12 mouse cellular contexts compared by ENCODE assay signal in genomic region chrX:58033521-58033920, GRCm38 (mm10). TPM values are rescaled to one million over a fixed set of nuclear protein-coding genes. Genes with fewer than 3 reads are reported as not detected.
A peak's percentile ranks its signal among the peaks of the same experiment; 100 is the strongest.
DNase-seq lines count a peak whose midpoint lies in the region; ATAC-seq and TF ChIP-seq lines count a peak whose summit lies in the region.
"Had no signal": no experiment of that assay in that cellular context is flagged by ENCODE, and none has a peak within 500 bp of the region (broad histone marks: within the 10 kb centered on the region; RNA-seq: fewer than 3 reads in every experiment).

No protein-coding gene starts in this region.

- 20% methylated on average over 22 of the region's 22 CpGs for WGBS in forebrain, postnatal 0 days
- 22% methylated on average over 22 of the region's 22 CpGs for WGBS in limb, embryonic 15.5 days

- ATAC-seq in forebrain, postnatal 0 days = no peak
- ATAC-seq in limb, embryonic 15.5 days (ENCODE audit: insufficient number of reproducible peaks, low FRiP score, low TSS enrichment, low read depth) = no peak

- no peaks in the 10 kb centered on the region for H3K9me3 ChIP-seq in forebrain, postnatal 0 days (ENCODE audit: low read length)
- no peaks in the 10 kb centered on the region for H3K9me3 ChIP-seq in limb, embryonic 15.5 days

- H3K36me3 ChIP-seq in testis, adult 2 months (ENCODE audit: control insufficient read depth, insufficient read depth, low read length) = no peaks in the 10 kb centered on the region
- H3K36me3 ChIP-seq in forebrain, postnatal 0 days (ENCODE audit: insufficient read depth) = no peaks in the 10 kb centered on the region
- no peaks in the 10 kb centered on the region for H3K36me3 ChIP-seq in limb, embryonic 15.5 days

- peak overlapping the region; percentile 35 for H3K4me3 ChIP-seq in testis, adult 2 months (ENCODE audit: control insufficient read depth, low read depth, low read length)
- H3K4me3 ChIP-seq in forebrain, postnatal 0 days (ENCODE audit: low read depth, low read length) = peak overlapping the region; percentile 35
- H3K4me3 ChIP-seq in limb, embryonic 15.5 days = peak overlapping the region; percentile 45

- peaks cover 14% of the 10 kb centered on the region for H3K4me1 ChIP-seq in testis, adult 2 months (ENCODE audit: control insufficient read depth, insufficient read depth, low read length)
- H3K4me1 ChIP-seq in forebrain, postnatal 0 days (ENCODE audit: insufficient read depth) = no peaks in the 10 kb centered on the region
- H3K4me1 ChIP-seq in limb, embryonic 15.5 days = peaks cover 14% of the 10 kb centered on the region; the same call in 1 of the 2 replicates

- no peak for TF ChIP-seq POLR2A in testis, adult 2 months (IDR thresholded peaks at IDR 0.05; ENCODE audit: control insufficient read depth, low read depth, low read length)

- H3K27ac ChIP-seq in testis, adult 2 months (ENCODE audit: control insufficient read depth, insufficient read depth, low read depth, low read length) = no peak overlapping the region
- H3K27ac ChIP-seq in forebrain, postnatal 0 days (ENCODE audit: low read depth, low read length) = no peak overlapping the region
- H3K27ac ChIP-seq in limb, embryonic 15.5 days = no peak overlapping the region
- H3K27ac ChIP-seq: left cerebral cortex, adult 2 months had no signal

- H3K9ac ChIP-seq in forebrain, postnatal 0 days = 0 out of 2 replicates have a peak overlapping the region, but pooled peaks have one; percentile 18
- H3K9ac ChIP-seq in limb, embryonic 15.5 days = no peak overlapping the region

- H3K4me2 ChIP-seq in forebrain, postnatal 0 days (ENCODE audit: low read depth) = peak overlapping the region; percentile 17
- no peak overlapping the region for H3K4me2 ChIP-seq in limb, embryonic 15.5 days

- no peak for TF ChIP-seq CTCF in testis, adult 2 months (IDR thresholded peaks at IDR 0.05; ENCODE audit: control insufficient read depth, insufficient read depth, insufficient replicate concordance, low read depth, low read length)
- no peak for TF ChIP-seq CTCF in forebrain, postnatal 0 days (IDR thresholded peaks at IDR 0.05; ENCODE audit: low read depth)

- H3K27me3 ChIP-seq in testis, adult 2 months (ENCODE audit: control insufficient read depth, insufficient read depth, low read length) = no peaks in the 10 kb centered on the region
- H3K27me3 ChIP-seq in forebrain, postnatal 0 days (ENCODE audit: insufficient read depth, low read length) = no peaks in the 10 kb centered on the region; the same call in none of the 2 replicates
- peaks cover 59% of the 10 kb centered on the region for H3K27me3 ChIP-seq in limb, embryonic 15.5 days

- no peak for DNase-seq in testis, postnatal 14 days (ENCODE audit: low spot score)
- DNase-seq in forebrain, postnatal 0 days = no peak
- no peak for DNase-seq in left cerebral cortex, adult 18-20 months (ENCODE audit: low spot score in 2 of 2)
- no peak for DNase-seq in kidney, postnatal 36 days
- DNase-seq in cerebellum, adult 11 months = no peak
- DNase-seq in thymus, adult 18-20 months = no peak
- DNase-seq: lung, adult 18-20 months had no signal

RNA-seq across cellular contexts. Expression of gene Zic3, which starts 11.0 kb away (rescaled TPM):
- polyA plus RNA-seq in testis, adult 2 months (2012; rRNA removed) = 2.5 and 3.0 TPM in 2 replicates
- total RNA-seq in forebrain, postnatal 0 days (2014; rRNA removed) = 10.1 and 16.6 TPM in 2 replicates
- 10.2 and 13.3 TPM in 2 replicates for polyA plus RNA-seq in forebrain, postnatal 0 days (2015; fragmentation: Nextera tagmentation; extraction: Ambion mirVana)
- 3.8 and 6.1 TPM in 2 replicates for polyA plus RNA-seq in limb, embryonic 15.5 days (2015; fragmentation: Nextera tagmentation; extraction: Ambion mirVana)
- 1 to 10 TPM; 1.3 to 1.7 TPM for total RNA-seq in left cerebral cortex, adult 18-20 months (2021)
- polyA plus RNA-seq: heart, postnatal 0 days; kidney, embryonic 14.5 days had no signal
